Mouse (Mus musculus) midbrain, embryonic 13.5 days (tissue): Measurements from ENCODE around the gene Gm12117. TPM values are rescaled to one million over a fixed set of nuclear protein-coding genes. Genes with fewer than 3 reads are reported as not detected.
A peak's percentile ranks its signal among the peaks of the same experiment; 100 is the strongest.

Experiments used
- ATAC-seq: fragments of 200-750 bp; cut with Nextera tagmentation; 2 replicates; pipeline ENCODE4 v1.8.0; 2017; ENCODE audit warnings: mild to moderate bottlenecking, moderate TSS enrichment, moderate library complexity
- H3K27ac ChIP-seq: fragments of 300-500 bp; sonication (generic); 2 replicates; pipeline ENCODE4 v1.5.1; 2015; ENCODE audit warnings: inconsistent platforms, mild to moderate bottlenecking, moderate library complexity
- H3K27me3 ChIP-seq: fragments of 300-500 bp; sonication (generic); 2 replicates; pipeline ENCODE4 v1.6.1; 2015; ENCODE audit warnings: mild to moderate bottlenecking, inconsistent platforms
- H3K36me3 ChIP-seq: fragments of 300-500 bp; sonication (generic); 2 replicates; pipeline ENCODE4 v1.6.1; 2015; ENCODE audit warnings: mild to moderate bottlenecking, inconsistent platforms
- H3K4me1 ChIP-seq: fragments of 300-500 bp; sonication (generic); replicated peaks from 2 replicates; pipeline ENCODE4 v1.6.1; 2015; ENCODE audit warnings: inconsistent platforms
- H3K4me2 ChIP-seq: fragments of 300-500 bp; sonication (generic); replicated peaks from 2 replicates; pipeline ENCODE4 v1.6.1; 2015; ENCODE audit warnings: moderate library complexity, mild to moderate bottlenecking, inconsistent platforms
- H3K4me3 ChIP-seq: fragments of 300-500 bp; sonication (generic); replicated peaks from 2 replicates; pipeline ENCODE4 v1.5.1; 2015; ENCODE audit warnings: mild to moderate bottlenecking, inconsistent platforms
- H3K9ac ChIP-seq: fragments of 300-500 bp; sonication (generic); replicated peaks from 2 replicates; pipeline ENCODE4 v1.6.1; 2015; ENCODE audit warnings: mild to moderate bottlenecking, inconsistent platforms
- H3K9me3 ChIP-seq: fragments of 300-500 bp; sonication (generic); 2 replicates; pipeline ENCODE4 v1.6.1; 2016; ENCODE audit warnings: mild to moderate bottlenecking, inconsistent platforms
- WGBS: fragments of 180-500 bp; shearing (Covaris S2); methylation state at CpG from one replicate; pipeline ENCODE4 v1.1.7; 2015; 5-methylcytosine and 5-hydroxymethylcytosine counted together
- polyA plus RNA-seq: library from polyadenylated mRNA; unstranded; fragments of >200 nt; fragmentation: Nextera tagmentation; extraction: Ambion mirVana; gene quantifications from 2 replicates; pipeline ENCODE4 v1.2.1, GENCODE M21; 2015

The Gm12117 gene
- not detected in 2 replicates for polyA plus RNA-seq

DNA sequence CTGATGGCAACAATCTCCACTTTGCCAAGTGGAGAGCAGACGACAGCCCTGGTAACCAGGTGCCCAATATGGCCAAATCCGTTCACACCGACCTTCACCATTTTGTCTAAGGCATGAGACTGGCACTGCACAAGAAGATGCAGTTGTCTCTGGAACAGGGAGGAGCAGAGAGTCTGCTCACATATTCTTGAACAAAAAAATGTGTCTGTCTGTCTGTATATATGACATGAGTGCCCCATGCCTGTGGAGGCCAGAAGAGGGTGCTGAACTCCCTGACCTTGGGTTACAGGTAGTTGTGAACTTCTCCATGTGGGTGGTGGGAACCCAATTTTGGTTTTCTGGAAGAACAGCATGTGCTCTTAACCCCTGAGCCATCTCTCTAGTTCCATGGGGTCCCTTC lies at the start of gene Gm12117:
Gene Gm12117, minus strand, starts transcription at position 101 of the 400 bp plus-strand sequence.
- 100% methylated on average over 3 of the region's 3 CpGs for WGBS
- H3K36me3 ChIP-seq: 0 out of 2 replicates have a peak, but pooled peaks cover 7% of the 10 kb centered on the region
- no peak for ATAC-seq
- H3K4me1 ChIP-seq: no peaks in the 10 kb centered on the region
- H3K4me3 ChIP-seq: no peak within 1 kb of the TSS
- no peaks in the 10 kb centered on the region for H3K27me3 ChIP-seq
- no peak within 1 kb of the TSS for H3K27ac ChIP-seq
- H3K4me2 ChIP-seq: no peak within 1 kb of the TSS
- H3K9me3 ChIP-seq: no peaks in the 10 kb centered on the region
- no peak within 1 kb of the TSS for H3K9ac ChIP-seq

DNA sequence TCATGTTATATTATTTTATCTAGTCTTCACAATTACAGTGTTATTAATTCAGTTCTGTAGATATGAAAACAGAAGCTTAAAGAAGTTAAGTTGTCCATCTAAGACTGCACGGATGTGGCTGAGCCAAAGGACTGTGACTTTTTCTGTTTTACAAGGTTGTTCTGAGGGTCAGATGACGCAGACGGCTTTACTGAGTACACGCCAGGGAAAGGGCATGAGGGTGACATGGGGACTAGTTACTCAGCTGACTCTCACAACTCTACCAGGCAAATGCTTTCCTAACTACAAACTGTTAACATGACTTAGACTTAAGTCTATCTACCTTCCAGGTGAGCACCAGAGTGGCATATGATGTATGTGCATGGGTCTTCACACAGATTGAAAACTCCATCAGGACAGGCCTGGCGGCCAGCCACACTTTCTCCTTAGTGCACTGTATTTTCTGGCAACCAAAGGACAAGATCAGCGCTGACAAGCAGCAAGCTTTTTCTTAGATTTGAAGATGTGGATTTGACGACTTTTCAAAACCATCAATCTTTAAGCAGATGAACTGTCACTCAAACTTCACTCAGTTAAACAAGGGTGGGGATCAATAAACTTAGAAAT lies 42.6 kb upstream of the Gm12117 start:
- no peaks in the 10 kb centered on the region for H3K4me1 ChIP-seq
- no peaks in the 10 kb centered on the region for H3K27me3 ChIP-seq
- H3K9ac ChIP-seq: no peak overlapping the region
- no peak overlapping the region for H3K4me3 ChIP-seq
- no peak for ATAC-seq
- H3K27ac ChIP-seq: no peak overlapping the region
- no peak overlapping the region for H3K4me2 ChIP-seq
- 91% methylated on average over 7 of the region's 7 CpGs for WGBS
- no peaks in the 10 kb centered on the region for H3K9me3 ChIP-seq
- no peaks in the 10 kb centered on the region for H3K36me3 ChIP-seq

DNA sequence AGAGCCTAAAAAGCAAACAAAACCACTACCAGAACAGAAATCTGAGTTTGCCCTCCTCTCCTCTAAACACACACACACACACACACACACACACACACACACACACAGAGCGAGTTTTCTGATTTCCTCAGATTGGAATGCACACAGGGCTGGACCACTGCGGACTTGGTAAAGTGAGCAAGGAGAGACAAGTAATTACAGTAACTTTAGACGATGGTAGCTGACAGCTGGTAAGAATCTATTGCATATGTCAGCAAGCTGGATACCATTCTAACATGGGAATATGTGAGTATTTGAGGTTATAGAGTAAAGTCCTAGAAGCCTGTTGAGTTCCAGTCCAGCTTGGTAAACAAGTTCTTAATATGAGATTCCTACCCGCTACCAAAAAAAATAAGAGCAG lies 33.0 kb upstream of the Gm12117 start:
- no peak overlapping the region for H3K4me2 ChIP-seq
- no peak overlapping the region for H3K4me3 ChIP-seq
- H3K9ac ChIP-seq: no peak overlapping the region
- H3K27ac ChIP-seq: no peak overlapping the region
- H3K27me3 ChIP-seq: no peaks in the 10 kb centered on the region
- H3K4me1 ChIP-seq: no peaks in the 10 kb centered on the region
- no peaks in the 10 kb centered on the region for H3K36me3 ChIP-seq
- H3K9me3 ChIP-seq: no peaks in the 10 kb centered on the region
- 82% methylated on average over 4 of the region's 4 CpGs for WGBS
- no peak for ATAC-seq

DNA sequence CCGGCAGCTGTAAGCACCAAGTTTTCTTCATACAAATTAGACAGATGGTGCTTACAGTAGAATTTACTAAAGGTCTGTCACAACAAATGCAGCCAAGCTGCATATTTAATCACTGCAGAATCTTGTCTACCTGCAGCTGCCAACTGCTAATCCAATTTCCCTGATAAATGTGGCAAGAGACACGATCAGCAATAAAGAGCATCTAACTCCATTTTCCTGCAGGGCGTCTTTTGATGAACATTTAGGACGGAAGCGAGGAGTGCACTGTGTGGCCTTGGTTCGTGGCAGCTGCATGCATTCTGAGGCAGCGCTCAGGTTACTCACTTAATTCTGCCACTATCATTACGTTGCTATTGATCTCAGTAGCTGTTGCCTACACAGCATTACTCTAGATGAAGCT lies 24.3 kb upstream of the Gm12117 start:
- no peak overlapping the region for H3K27ac ChIP-seq
- H3K9me3 ChIP-seq: no peaks in the 10 kb centered on the region
- no peak overlapping the region for H3K4me2 ChIP-seq
- H3K4me3 ChIP-seq: no peak overlapping the region
- H3K4me1 ChIP-seq: peaks cover 15% of the 10 kb centered on the region
- H3K27me3 ChIP-seq: no peaks in the 10 kb centered on the region
- no peaks in the 10 kb centered on the region for H3K36me3 ChIP-seq
- 0 out of 2 replicates have a peak overlapping the region, but pooled peaks have one; percentile 44 for H3K9ac ChIP-seq
- no peak for ATAC-seq
- 41% methylated on average over 8 of the region's 8 CpGs for WGBS

DNA sequence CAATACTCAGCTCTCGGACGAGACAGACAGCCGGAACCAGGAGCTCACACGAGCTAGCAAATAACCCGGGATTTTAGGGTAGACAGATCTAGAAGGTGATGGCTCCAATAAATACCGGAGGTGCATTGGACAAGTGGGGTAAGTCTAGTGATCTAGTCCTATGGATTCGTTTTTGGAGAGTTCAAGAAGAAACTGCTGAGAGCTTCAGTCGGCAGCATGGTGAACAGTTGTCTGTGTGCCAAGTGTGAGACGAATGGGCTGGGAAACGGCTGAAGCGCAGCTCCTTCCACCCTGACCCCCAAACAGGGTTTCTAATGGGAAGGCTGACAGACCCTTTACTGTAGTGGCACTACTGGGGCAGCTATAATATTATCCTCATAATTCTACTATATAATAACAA lies 22.8 kb upstream of the Gm12117 start:
- Histone ChIP-seq H3K9me3 (no peaks in the 10 kb centered on the region), H3K9ac (no peak overlapping the region), H3K36me3 (no peaks in the 10 kb centered on the region), H3K4me3 (no peak overlapping the region), H3K27me3 (no peaks in the 10 kb centered on the region), H3K4me1 (peaks cover 15% of the 10 kb centered on the region), H3K27ac (no peak overlapping the region), H3K4me2 (no peak overlapping the region)
- peak; percentile 17; the same call in 1 of the 2 replicates for ATAC-seq
- 66% methylated on average over 11 of the region's 11 CpGs for WGBS

DNA sequence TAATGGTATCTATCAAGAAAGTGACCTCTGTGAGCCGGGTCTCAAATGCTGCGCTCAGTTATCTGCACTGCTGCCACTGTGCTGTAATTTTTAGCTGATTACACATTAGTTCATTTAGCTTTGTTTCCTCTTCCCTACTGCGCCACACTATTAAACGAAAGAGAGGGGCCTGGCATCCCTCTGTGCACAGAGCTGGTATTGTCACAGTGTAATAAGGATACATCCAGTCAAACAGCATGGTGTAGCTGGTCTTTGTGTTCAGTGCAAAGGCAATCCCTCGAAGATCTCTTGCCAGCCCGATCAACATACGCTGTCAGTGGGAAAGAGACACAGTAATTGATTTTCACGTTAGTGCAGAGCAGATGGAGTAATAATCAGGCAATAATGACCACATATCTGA lies 20.6 kb upstream of the Gm12117 start:
- Histone ChIP-seq H3K36me3 (no peaks in the 10 kb centered on the region), H3K27me3 (no peaks in the 10 kb centered on the region), H3K9ac (no peak overlapping the region), H3K4me3 (no peak overlapping the region), H3K4me2 (no peak overlapping the region), H3K9me3 (no peaks in the 10 kb centered on the region), H3K4me1 (peaks cover 15% of the 10 kb centered on the region), H3K27ac (no peak overlapping the region)
- WGBS: 37% methylated on average over 8 of the region's 8 CpGs
- 0 out of 2 replicates have a peak, but pooled peaks have one; percentile 45 for ATAC-seq

DNA sequence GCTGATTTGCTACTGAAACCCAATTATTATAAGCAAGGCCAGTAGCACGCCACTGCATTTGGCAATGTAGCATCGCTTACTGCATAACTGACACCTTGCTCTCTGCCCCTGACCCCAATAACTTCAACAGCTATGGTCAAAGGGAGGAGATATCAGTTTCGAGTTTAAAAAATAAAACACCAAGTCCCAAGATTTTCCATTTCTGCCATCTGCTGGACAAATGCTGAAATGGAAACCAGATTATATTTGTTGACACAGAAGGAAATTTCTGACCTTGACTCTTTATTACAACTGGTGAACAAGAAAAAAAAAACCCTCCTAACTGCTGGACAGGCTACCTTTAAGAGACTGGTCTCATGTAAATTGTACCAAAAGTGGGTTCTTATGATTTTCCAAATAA lies 18.9 kb upstream of the Gm12117 start:
- H3K36me3 ChIP-seq: no peaks in the 10 kb centered on the region
- no peaks in the 10 kb centered on the region for H3K27me3 ChIP-seq
- no peaks in the 10 kb centered on the region for H3K9me3 ChIP-seq
- no peak overlapping the region for H3K4me3 ChIP-seq
- H3K9ac ChIP-seq: no peak overlapping the region
- no peak for ATAC-seq
- no peak overlapping the region for H3K27ac ChIP-seq
- 63% methylated on average over 3 of the region's 3 CpGs for WGBS
- H3K4me1 ChIP-seq: peaks cover 9% of the 10 kb centered on the region; the same call in 1 of the 2 replicates
- no peak overlapping the region for H3K4me2 ChIP-seq

DNA sequence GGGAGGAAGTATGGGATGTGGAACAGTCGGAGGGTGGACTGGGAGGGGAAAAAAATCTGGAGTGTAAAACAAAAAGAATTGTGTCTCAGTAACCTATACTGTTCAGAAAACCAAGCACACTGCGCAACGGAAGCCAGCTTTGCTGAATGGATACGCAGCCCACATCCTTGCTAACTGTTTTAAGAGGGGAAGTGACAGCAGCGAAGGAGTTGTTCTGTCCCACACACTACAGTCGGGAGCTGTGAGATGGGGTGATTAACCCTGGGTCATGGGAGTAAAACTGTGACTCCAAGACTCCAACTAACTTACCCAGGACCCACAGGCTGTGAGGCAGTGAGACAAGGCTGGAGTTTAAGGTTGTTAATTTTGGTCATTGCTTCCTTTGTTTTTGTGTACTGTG lies 17.5 kb upstream of the Gm12117 start:
- Histone ChIP-seq H3K9me3 (no peaks in the 10 kb centered on the region), H3K4me3 (no peak overlapping the region), H3K4me1 (peaks cover 4% of the 10 kb centered on the region; the same call in 1 of the 2 replicates), H3K36me3 (no peaks in the 10 kb centered on the region), H3K27me3 (no peaks in the 10 kb centered on the region), H3K9ac (no peak overlapping the region), H3K27ac (no peak overlapping the region), H3K4me2 (no peak overlapping the region)
- WGBS: 81% methylated on average over 6 of the region's 6 CpGs
- ATAC-seq: no peak

DNA sequence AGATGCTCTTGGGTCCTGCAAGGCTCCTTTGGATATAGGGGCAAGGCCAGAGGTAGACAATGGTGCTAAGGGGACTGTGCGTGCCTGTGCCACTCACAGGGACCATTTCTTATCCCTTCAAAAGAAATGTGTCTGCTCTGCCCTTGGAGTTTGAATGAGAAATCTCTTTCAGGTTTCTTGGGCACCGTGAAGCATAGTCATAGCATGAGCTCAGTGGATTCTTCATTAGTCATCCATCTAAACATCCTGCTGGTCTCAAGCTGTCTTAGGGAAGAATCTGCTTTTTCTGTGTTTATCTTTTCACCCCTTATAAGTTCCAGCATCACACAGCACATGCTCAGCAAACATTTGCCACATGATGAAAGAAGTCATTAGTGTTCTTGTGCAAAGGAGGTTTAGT lies 2.0 kb upstream of the Gm12117 start:
- 92% methylated on average over 2 of the region's 2 CpGs for WGBS
- ATAC-seq: no peak
- H3K27me3 ChIP-seq: no peaks in the 10 kb centered on the region
- no peak overlapping the region for H3K4me3 ChIP-seq
- H3K9ac ChIP-seq: no peak overlapping the region
- H3K9me3 ChIP-seq: no peaks in the 10 kb centered on the region
- 0 out of 2 replicates have a peak, but pooled peaks cover 7% of the 10 kb centered on the region for H3K36me3 ChIP-seq
- H3K27ac ChIP-seq: no peak overlapping the region
- H3K4me1 ChIP-seq: no peaks in the 10 kb centered on the region
- no peak overlapping the region for H3K4me2 ChIP-seq

DNA sequence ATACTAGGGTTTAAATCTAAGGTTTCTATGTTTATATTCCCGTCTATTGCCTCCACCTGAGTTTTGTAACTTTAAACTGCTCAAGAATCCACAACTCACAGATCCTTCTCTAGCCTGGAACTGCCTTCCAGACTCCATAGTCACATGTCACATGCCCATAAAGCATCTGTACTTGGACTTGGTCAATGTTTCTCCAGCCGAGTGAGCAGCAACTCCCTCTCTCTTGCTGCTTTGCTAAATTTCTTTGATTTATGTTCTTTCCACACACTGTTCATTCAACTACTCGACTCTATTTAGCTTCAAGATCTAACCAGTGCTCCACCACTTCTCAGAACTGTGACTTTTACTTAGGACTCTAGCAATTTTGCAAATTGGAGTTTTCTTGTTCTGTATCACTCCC lies 1.7 kb downstream of the Gm12117 start:
- H3K9me3 ChIP-seq: no peaks in the 10 kb centered on the region
- no peak overlapping the region for H3K4me3 ChIP-seq
- H3K36me3 ChIP-seq: 0 out of 2 replicates have a peak, but pooled peaks cover 7% of the 10 kb centered on the region
- H3K4me2 ChIP-seq: no peak overlapping the region
- 84% methylated on average over 3 of the region's 3 CpGs for whole genome bisulfite sequencing
- ATAC-seq: no peak
- no peak overlapping the region for H3K27ac ChIP-seq
- no peak overlapping the region for H3K9ac ChIP-seq
- H3K4me1 ChIP-seq: no peaks in the 10 kb centered on the region
- no peaks in the 10 kb centered on the region for H3K27me3 ChIP-seq

DNA sequence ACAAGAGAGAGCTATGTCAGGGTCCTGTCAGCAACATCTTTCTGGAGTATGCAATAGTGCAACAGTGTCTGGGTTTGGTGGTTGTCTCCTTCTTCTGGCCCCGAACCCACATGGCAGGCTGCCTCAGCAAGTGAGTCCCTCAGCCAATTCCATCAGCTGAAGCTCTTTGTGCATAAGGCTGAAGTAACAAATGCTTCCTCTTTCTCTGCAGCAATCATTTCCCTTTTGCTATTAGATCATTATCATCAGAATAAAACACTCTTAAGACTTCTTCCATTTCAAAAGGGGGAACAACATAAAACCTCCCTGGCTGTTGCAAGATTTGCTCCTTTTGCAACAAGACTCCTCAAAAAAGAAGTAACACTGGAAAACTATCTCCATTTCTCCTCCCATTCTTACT lies 2.2 kb downstream of the Gm12117 start:
- no peak overlapping the region for H3K9ac ChIP-seq
- H3K36me3 ChIP-seq: 0 out of 2 replicates have a peak, but pooled peaks cover 7% of the 10 kb centered on the region
- H3K4me3 ChIP-seq: no peak overlapping the region
- no peaks in the 10 kb centered on the region for H3K9me3 ChIP-seq
- H3K4me1 ChIP-seq: no peaks in the 10 kb centered on the region
- H3K27ac ChIP-seq: no peak overlapping the region
- ATAC-seq: no peak
- WGBS: 79% methylated on average over 1 of the region's 1 CpGs
- no peaks in the 10 kb centered on the region for H3K27me3 ChIP-seq
- no peak overlapping the region for H3K4me2 ChIP-seq

DNA sequence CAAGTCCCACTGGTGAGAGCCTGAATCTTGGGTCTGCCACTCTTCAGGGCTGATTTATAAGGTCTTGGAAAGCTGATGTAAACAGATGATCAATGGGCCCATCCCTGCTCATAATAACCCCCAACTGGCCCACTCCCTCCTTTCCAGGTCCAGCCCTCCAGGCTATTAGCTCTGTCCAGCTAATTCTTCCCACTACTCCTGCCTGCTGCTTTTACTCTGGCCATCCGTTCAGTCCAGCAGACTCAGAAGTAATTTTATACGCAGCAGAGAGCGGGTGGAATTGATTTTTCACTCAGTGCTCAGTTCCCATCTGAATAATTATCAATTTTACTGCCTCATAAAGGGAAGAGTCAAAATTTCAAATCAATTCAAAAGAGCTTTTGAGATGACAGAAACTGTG lies 36.2 kb downstream of the Gm12117 start:
- ATAC-seq: no peak
- no peaks in the 10 kb centered on the region for H3K27me3 ChIP-seq
- no peak overlapping the region for H3K9ac ChIP-seq
- no peaks in the 10 kb centered on the region for H3K36me3 ChIP-seq
- no peak overlapping the region for H3K4me3 ChIP-seq
- no peak overlapping the region for H3K4me2 ChIP-seq
- H3K4me1 ChIP-seq: no peaks in the 10 kb centered on the region
- H3K27ac ChIP-seq: no peak overlapping the region
- no peaks in the 10 kb centered on the region for H3K9me3 ChIP-seq
- WGBS: 76% methylated on average over 3 of the region's 3 CpGs

DNA sequence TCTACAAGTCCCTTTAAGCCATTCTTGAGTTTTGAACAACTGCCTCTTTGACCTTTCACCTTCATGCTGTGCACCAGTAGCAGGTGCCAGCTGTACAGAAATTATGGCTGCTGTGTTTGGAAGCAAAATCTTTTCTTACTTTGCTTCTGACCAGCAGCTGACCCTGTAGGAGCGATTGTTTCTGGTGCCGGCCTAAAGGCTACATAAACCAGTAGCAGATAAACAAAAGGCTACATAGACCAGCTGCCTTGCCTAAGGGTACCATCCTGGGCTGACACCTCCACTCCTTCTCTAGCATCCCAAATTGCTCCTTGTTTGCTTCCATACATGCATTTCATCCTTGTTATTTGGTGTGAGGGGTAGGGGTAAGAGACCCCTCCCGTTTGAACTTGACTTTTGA lies 42.4 kb downstream of the Gm12117 start:
- Histone ChIP-seq H3K9me3 (no peaks in the 10 kb centered on the region), H3K4me2 (no peak overlapping the region), H3K36me3 (no peaks in the 10 kb centered on the region), H3K27ac (no peak overlapping the region), H3K27me3 (no peaks in the 10 kb centered on the region), H3K4me3 (no peak overlapping the region), H3K4me1 (peaks cover 16% of the 10 kb centered on the region), H3K9ac (no peak overlapping the region)
- no peak for ATAC-seq
- WGBS: 41% methylated on average over 3 of the region's 3 CpGs
